Mouse (Mus musculus) lung, embryonic 15.5 days (tissue): ENCODE data around the gene Gm2056. TPM values are rescaled to one million over a fixed set of nuclear protein-coding genes. Genes with fewer than 3 reads are reported as not detected.
"Not testable (repeated sequence)": the region's sequence is repeated elsewhere in the genome, so short reads cannot be mapped to it uniquely, and the experiment has no call there.

Experiments used
- ATAC-seq: fragments of 200-750 bp; cut with Nextera tagmentation; 2 replicates; pipeline ENCODE4 v1.8.0; 2017; ENCODE audit warnings: moderate number of reproducible peaks, borderline replicate concordance; ENCODE audit not compliant: low FRiP score, low TSS enrichment; ENCODE audit errors: extremely low read depth
- H3K27ac ChIP-seq: fragments of 300-500 bp; sonication (generic); 2 replicates; pipeline ENCODE4 v1.5.1; 2015; ENCODE audit warnings: moderate library complexity, mild to moderate bottlenecking, inconsistent platforms
- H3K27me3 ChIP-seq: fragments of 300-500 bp; sonication (generic); 2 replicates; pipeline ENCODE4 v1.6.1; 2015; ENCODE audit warnings: inconsistent platforms
- H3K36me3 ChIP-seq: fragments of 300-500 bp; sonication (generic); 2 replicates; pipeline ENCODE4 v1.6.1; 2015; ENCODE audit warnings: inconsistent platforms
- H3K4me1 ChIP-seq: fragments of 300-500 bp; sonication (generic); 2 replicates; pipeline ENCODE4 v1.6.1; 2015; ENCODE audit warnings: inconsistent platforms
- H3K4me2 ChIP-seq: fragments of 300-500 bp; sonication (generic); 2 replicates; pipeline ENCODE4 v1.6.1; 2015; ENCODE audit warnings: inconsistent platforms, mild to moderate bottlenecking, moderate library complexity
- H3K4me3 ChIP-seq: fragments of 300-500 bp; sonication (generic); 2 replicates; pipeline ENCODE4 v1.5.1; 2015; ENCODE audit warnings: mild to moderate bottlenecking, inconsistent platforms
- H3K9ac ChIP-seq: fragments of 300-500 bp; sonication (generic); 2 replicates; pipeline ENCODE4 v1.6.1; 2015; ENCODE audit warnings: inconsistent platforms
- H3K9me3 ChIP-seq: fragments of 300-500 bp; sonication (generic); 2 replicates; pipeline ENCODE4 v1.6.1; 2016; ENCODE audit warnings: inconsistent platforms
- WGBS: fragments of 180-500 bp; shearing (Covaris S2); methylation state at CpG from one replicate; pipeline ENCODE4 v1.1.7; 2015; 5-methylcytosine and 5-hydroxymethylcytosine counted together
- polyA plus RNA-seq: library from polyadenylated mRNA; unstranded; fragments of >200 nt; fragmentation: Nextera tagmentation; extraction: Ambion mirVana; gene quantifications from 2 replicates; pipeline ENCODE4 v1.2.1, GENCODE M21; 2015

The Gm2056 gene
- not detected in 2 replicates for polyA plus RNA-seq

GRCm38 (mm10) chr12:88026704-88027103, at the start of gene Gm2056:
Gene Gm2056 (plus strand): TSS chr12:88027004.
- H3K36me3 ChIP-seq, H3K4me1 ChIP-seq, H3K27me3 ChIP-seq, H3K27ac ChIP-seq, H3K4me3 ChIP-seq, ATAC-seq, H3K4me2 ChIP-seq, H3K9me3 ChIP-seq, H3K9ac ChIP-seq: not testable (repeated sequence)
- WGBS: 88% methylated on average over 1 of the region's 1 CpGs

- not testable (repeated sequence) for H3K4me1 ChIP-seq, H3K27ac ChIP-seq, H3K9me3 ChIP-seq, H3K4me2 ChIP-seq, H3K4me3 ChIP-seq, H3K36me3 ChIP-seq, H3K9ac ChIP-seq, H3K27me3 ChIP-seq, ATAC-seq
Observed at GRCm38 (mm10) chr12:87984000-87984399, 42.8 kb upstream of the Gm2056 start.

GRCm38 (mm10) chr12:88004118-88004517, 22.7 kb upstream of the Gm2056 start:
- not testable (repeated sequence) for H3K9ac ChIP-seq, H3K27ac ChIP-seq, ATAC-seq, H3K36me3 ChIP-seq, H3K9me3 ChIP-seq, H3K27me3 ChIP-seq, H3K4me1 ChIP-seq, H3K4me2 ChIP-seq, H3K4me3 ChIP-seq
- WGBS: 60% methylated on average over 3 of the region's 3 CpGs

DNA sequence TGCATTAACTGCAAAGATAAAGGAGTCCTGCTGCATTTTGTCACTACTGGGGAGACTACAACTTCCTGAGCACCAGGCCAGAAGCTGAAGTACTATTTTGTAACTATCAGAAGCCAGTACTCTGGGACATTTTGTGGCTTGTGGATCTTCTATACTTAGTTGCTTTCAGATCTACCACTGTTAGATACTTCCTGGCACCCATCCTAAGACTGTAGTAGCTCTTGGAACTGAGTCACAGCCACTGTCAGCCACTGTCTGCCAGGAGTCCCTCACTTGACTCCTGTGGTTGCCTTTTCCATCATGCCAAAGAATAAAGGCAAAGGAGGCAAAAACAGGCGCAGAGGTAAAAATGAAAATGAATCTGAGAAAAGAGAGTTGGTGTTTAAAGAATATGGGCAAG, 15.3 kb upstream of the Gm2056 start, which contains the start of gene Gm2075:
Gene Gm2075, plus strand, starts transcription at position 301 of the 400 bp plus-strand sequence.
- ATAC-seq, H3K27me3 ChIP-seq, H3K9me3 ChIP-seq, H3K4me2 ChIP-seq, H3K4me1 ChIP-seq, H3K4me3 ChIP-seq, H3K36me3 ChIP-seq, H3K27ac ChIP-seq, H3K9ac ChIP-seq: not testable (repeated sequence)
- WGBS: 100% methylated on average over 1 of the region's 1 CpGs

DNA sequence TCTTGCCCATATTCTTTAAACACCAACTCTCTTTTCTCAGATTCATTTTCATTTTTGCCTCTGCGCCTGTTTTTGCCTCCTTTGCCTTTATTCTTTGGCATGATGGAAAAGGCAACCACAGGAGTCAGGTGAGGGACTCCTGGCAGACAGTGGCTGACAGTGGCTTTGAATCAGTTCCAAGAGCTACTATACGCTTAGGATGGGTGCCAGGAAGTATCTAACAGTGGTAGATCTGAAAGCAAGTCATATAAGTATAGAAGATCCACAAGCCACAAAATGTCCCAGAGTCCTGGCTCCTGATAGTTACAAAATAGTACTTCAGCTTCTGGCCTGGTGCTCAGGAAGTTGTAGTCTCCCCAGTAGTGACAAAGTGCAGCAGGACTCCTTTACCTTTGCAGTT, 8.1 kb upstream of the Gm2056 start, which contains the start of gene Gm6803:
Gene Gm6803, minus strand, starts transcription at position 101 of the 400 bp plus-strand sequence.
- not testable (repeated sequence) for ATAC-seq, H3K27me3 ChIP-seq, H3K27ac ChIP-seq, H3K4me1 ChIP-seq, H3K4me2 ChIP-seq, H3K9ac ChIP-seq, H3K9me3 ChIP-seq, H3K36me3 ChIP-seq, H3K4me3 ChIP-seq
- 77% methylated on average over 2 of the region's 2 CpGs for WGBS

- 89% methylated on average over 5 of the region's 5 CpGs for WGBS
- not testable (repeated sequence) for H3K4me3 ChIP-seq, H3K9me3 ChIP-seq, ATAC-seq, H3K27ac ChIP-seq, H3K4me2 ChIP-seq, H3K9ac ChIP-seq, H3K4me1 ChIP-seq, H3K27me3 ChIP-seq, H3K36me3 ChIP-seq
Observed at GRCm38 (mm10) chr12:88032250-88032649, 5.4 kb downstream of the Gm2056 start.

DNA sequence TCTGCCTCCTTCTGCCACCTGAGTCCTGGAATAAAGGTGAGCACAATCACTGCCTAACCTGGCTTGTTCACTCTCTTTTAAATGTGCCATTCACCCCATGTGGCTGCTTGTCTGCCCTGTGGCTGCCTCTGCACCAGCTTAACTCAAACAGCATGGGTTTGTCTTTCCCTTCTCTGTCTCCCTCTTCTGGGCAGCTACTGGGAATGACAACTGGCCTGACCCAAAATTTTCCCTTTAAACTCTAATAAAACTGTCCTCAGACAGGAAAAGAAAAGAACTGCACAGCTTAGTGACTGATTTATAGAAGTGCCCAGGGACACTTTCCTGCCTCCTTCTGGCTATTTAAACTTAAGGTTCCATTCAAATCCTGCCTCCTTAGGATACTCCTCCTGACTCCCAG, 12.3 kb downstream of the Gm2056 start:
- not testable (repeated sequence) for H3K27me3 ChIP-seq, H3K4me3 ChIP-seq, H3K27ac ChIP-seq, H3K9ac ChIP-seq, H3K4me1 ChIP-seq, H3K9me3 ChIP-seq, H3K36me3 ChIP-seq, H3K4me2 ChIP-seq, ATAC-seq

GRCm38 (mm10) chr12:88039703-88040102, 12.9 kb downstream of the Gm2056 start:
- ATAC-seq, H3K4me2 ChIP-seq, H3K4me1 ChIP-seq, H3K36me3 ChIP-seq, H3K9ac ChIP-seq, H3K27me3 ChIP-seq, H3K27ac ChIP-seq, H3K9me3 ChIP-seq, H3K4me3 ChIP-seq: not testable (repeated sequence)
- 82% methylated on average over 1 of the region's 1 CpGs for WGBS

- ATAC-seq, H3K4me3 ChIP-seq: not testable (repeated sequence)
- WGBS: 50% methylated on average over 1 of the region's 1 CpGs
Observed at GRCm38 (mm10) chr12:88045226-88045625, 18.4 kb downstream of the Gm2056 start.

More at GRCm38 (mm10) chr12:88045226-88045625, 18.4 kb downstream of the Gm2056 start:
- not testable (repeated sequence) for H3K27ac ChIP-seq, H3K27me3 ChIP-seq, H3K36me3 ChIP-seq, H3K9ac ChIP-seq, H3K4me1 ChIP-seq, H3K9me3 ChIP-seq, H3K4me2 ChIP-seq

Other genes with a start within 250 kb of the Gm2056 start
- gene Gm21936, start 231.5 kb upstream of the Gm2056 start, polyA plus RNA-seq: not detected in 2 replicates
- gene BB287469, start 210.4 kb upstream of the Gm2056 start, polyA plus RNA-seq: not detected in 2 replicates
- not detected in 2 replicates for gene Gm2001, start 184.7 kb upstream of the Gm2056 start, polyA plus RNA-seq
- not detected in 2 replicates for gene Gm2016, start 152.9 kb upstream of the Gm2056 start, polyA plus RNA-seq
- gene Gm2022, start 131.6 kb upstream of the Gm2056 start, polyA plus RNA-seq: not detected in 2 replicates
- gene Gm2035, start 107.1 kb upstream of the Gm2056 start, polyA plus RNA-seq: not detected in 2 replicates
- not detected in 2 replicates for gene Gm2042, start 72.9 kb upstream of the Gm2056 start, polyA plus RNA-seq
- gene Gm2075, start 15.2 kb upstream of the Gm2056 start, polyA plus RNA-seq: not detected in 2 replicates
- not detected in 2 replicates for gene Gm6803, start 8.2 kb upstream of the Gm2056 start, polyA plus RNA-seq
- gene Gm16368, start 56.7 kb downstream of the Gm2056 start, polyA plus RNA-seq: not detected in 2 replicates
- gene Gm10436, start 155.1 kb downstream of the Gm2056 start, polyA plus RNA-seq: not detected in 2 replicates
- not detected in 2 replicates for gene Gm8332, start 223.1 kb downstream of the Gm2056 start, polyA plus RNA-seq
- not detected in 2 replicates for gene Gm5662, start 247.5 kb downstream of the Gm2056 start, polyA plus RNA-seq